Mouse (Mus musculus): ENCODE measurements around the gene Sh2d2a. TPM values are rescaled to one million over a fixed set of nuclear protein-coding genes. Genes with fewer than 3 reads are reported as not detected.

Gene Sh2d2a
- polyA plus RNA-seq (2012; rRNA removed) = 0.16 and 0.45 TPM in 2 replicates

GRCm38 (mm10) chr3:87846650-87847110, at the start of gene Sh2d2a:
Gene Sh2d2a, plus strand, starts transcription at chr3:87846755.

GRCm38 (mm10) chr3:87824206-87824605, 22.3 kb upstream of the Sh2d2a start, which contains the start of gene Pear1:
Gene Pear1, minus strand, starts transcription at chr3:87824306.

DNA sequence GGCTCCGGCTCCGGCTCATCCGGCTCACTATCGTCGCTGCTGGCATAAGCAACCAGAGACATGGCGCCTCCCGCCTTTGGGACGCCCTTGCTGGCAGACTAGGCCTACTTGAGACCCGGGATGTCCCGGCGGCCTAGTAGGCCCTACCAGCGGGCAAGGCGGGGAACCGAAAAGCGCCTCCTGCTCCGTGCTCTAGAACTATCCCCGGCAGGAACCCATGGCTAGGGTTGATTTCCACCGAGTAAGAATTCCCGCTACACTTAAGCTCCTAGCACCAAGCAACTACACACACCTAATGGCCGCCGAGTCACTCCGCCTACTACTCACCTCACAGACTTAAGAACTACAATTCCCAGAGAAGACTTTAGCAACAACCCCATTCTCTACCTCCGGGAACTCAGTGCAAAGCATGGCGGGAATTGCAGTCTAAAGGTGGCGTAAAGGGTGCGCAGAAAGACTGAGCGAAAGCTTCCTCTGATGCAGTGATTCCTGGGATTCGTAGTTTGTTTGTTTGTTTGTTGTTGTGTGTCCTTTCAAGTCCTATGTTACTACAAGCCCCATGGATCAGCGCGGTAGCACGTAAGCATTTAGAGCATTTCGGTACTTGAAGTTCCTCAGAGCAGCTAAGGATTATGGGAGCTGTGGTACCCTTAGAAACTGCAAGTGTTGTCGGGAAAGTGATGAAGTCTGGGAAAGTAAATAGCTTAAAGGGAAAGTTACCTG, 38.9 kb downstream of the Sh2d2a start, which contains the start of gene Prcc:
Gene Prcc, minus strand, starts transcription at position 328 of the 723 bp plus-strand sequence.

Other genes starting within 250 kb of the Sh2d2a start
- gene Arhgef11, start 229.2 kb upstream of the Sh2d2a start, polyA plus RNA-seq (2012; rRNA removed) = 10.4 and 13.9 TPM in 2 replicates
- gene Lrrc71, start 98.1 kb upstream of the Sh2d2a start, polyA plus RNA-seq (2012; rRNA removed) = 0.02 and 0.14 TPM in 2 replicates
- gene Ntrk1, start 51.6 kb upstream of the Sh2d2a start, polyA plus RNA-seq (2012; rRNA removed) = 0.17 and 0.20 TPM in 2 replicates
- 1.6 and 2.7 TPM in 2 replicates for gene Insrr, start 49.8 kb upstream of the Sh2d2a start, polyA plus RNA-seq (2012; rRNA removed)
- 11.8 and 12.6 TPM in 2 replicates for gene Pear1, start 22.4 kb upstream of the Sh2d2a start, polyA plus RNA-seq (2012; rRNA removed)
- gene Prcc, start 38.9 kb downstream of the Sh2d2a start, polyA plus RNA-seq (2012; rRNA removed) = 12.5 and 13.3 TPM in 2 replicates
- gene Hdgf, start 59.6 kb downstream of the Sh2d2a start, polyA plus RNA-seq (2012; rRNA removed) = 28.9 and 30.2 TPM in 2 replicates
- gene Mrpl24, start 72.8 kb downstream of the Sh2d2a start, polyA plus RNA-seq (2012; rRNA removed) = 9.8 and 10.8 TPM in 2 replicates
- gene Isg20l2, start 83.6 kb downstream of the Sh2d2a start, polyA plus RNA-seq (2012; rRNA removed) = 4.0 and 4.7 TPM in 2 replicates
- gene Rrnad1, start 84.0 kb downstream of the Sh2d2a start, polyA plus RNA-seq (2012; rRNA removed) = 11.2 and 19.0 TPM in 2 replicates
- gene Crabp2, start 101.9 kb downstream of the Sh2d2a start, polyA plus RNA-seq (2012; rRNA removed) = 9.3 and 9.4 TPM in 2 replicates
- 1.2 and 1.7 TPM in 2 replicates for gene Nes, start 124.3 kb downstream of the Sh2d2a start, polyA plus RNA-seq (2012; rRNA removed)
- gene Bcan, start 153.5 kb downstream of the Sh2d2a start, polyA plus RNA-seq (2012; rRNA removed) = 0.26 and 0.44 TPM in 2 replicates
- gene Hapln2, start 180.8 kb downstream of the Sh2d2a start, polyA plus RNA-seq (2012; rRNA removed) = not detected in 2 replicates
- gene Gpatch4, start 196.4 kb downstream of the Sh2d2a start, polyA plus RNA-seq (2012; rRNA removed) = 1.7 and 2.1 TPM in 2 replicates
- gene Naxe, start 211.7 kb downstream of the Sh2d2a start, polyA plus RNA-seq (2012; rRNA removed) = 37.1 and 38.2 TPM in 2 replicates
- not detected in 2 replicates for gene Ttc24, start 231.5 kb downstream of the Sh2d2a start, polyA plus RNA-seq (2012; rRNA removed)
- 4.7 and 5.7 TPM in 2 replicates for gene Iqgap3, start 235.2 kb downstream of the Sh2d2a start, polyA plus RNA-seq (2012; rRNA removed)